Mouse (Mus musculus) midbrain, embryonic 11.5 days (tissue): ENCODE data around the gene Agtr1a. TPM values are rescaled to one million over a fixed set of nuclear protein-coding genes. Genes with fewer than 3 reads are reported as not detected.

Experiments used
- polyA plus RNA-seq: library from polyadenylated mRNA; unstranded; fragments of >200 nt; fragmentation: Nextera tagmentation; extraction: Ambion mirVana; gene quantifications from 2 replicates; pipeline ENCODE4 v1.2.1, GENCODE M21; 2014

The Agtr1a gene
- polyA plus RNA-seq, 1 experiment from 2014 or later = 1.3 TPM

Other genes with a start within 250 kb of the Agtr1a start
- 5.8 and 7.2 TPM in 2 replicates for gene Mboat1, start 200.0 kb upstream of the Agtr1a start, polyA plus RNA-seq
- 273 and 277 TPM in 2 replicates for gene Uqcrfs1, start 208.9 kb downstream of the Agtr1a start, polyA plus RNA-seq